Mouse (Mus musculus) layer of hippocampus, postnatal 25 days (tissue): ENCODE data around the gene Malrd1. TPM values are rescaled to one million over a fixed set of nuclear protein-coding genes. Genes with fewer than 3 reads are reported as not detected.
"Not testable (repeated sequence)": the region's sequence is repeated elsewhere in the genome, so short reads cannot be mapped to it uniquely, and the experiment has no call there.

Experiments used
- DNase-seq, 2 experiments: peaks; one replicate each; pipeline ENCODE4 v3.0.0; 2022; ENCODE audit warnings: mixed read lengths in 2 of 2, low spot score in 1 of 2; ENCODE audit errors: extremely low spot score in 1 of 2
- total RNA-seq, 2 experiments: library from RNA; stranded (reverse); gene quantifications; 2 replicates each; pipeline ENCODE4 v1.2.3; 2021

Malrd1 gene
- total RNA-seq, 2 experiments from 2014 or later, result not detected

DNA sequence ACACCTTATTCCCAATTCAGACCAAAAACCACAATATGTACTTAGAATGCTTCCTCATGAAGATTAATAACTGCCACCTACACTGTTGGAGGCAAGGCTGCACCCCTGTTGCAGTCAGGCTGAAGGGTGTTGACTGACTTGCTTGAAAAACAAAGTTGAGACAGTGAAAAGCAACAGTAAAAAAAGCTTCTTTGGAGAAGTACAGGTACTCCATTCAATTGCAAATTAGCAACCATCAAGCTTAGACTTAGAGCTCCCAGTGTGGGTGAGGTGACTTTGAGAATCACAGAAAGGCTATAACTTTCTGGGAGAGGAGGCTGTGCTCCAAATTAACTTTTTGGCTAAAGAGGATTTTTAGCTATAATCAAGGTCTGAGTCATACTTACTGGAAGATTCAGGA, 491.4 kb downstream of the Malrd1 start:
- not testable (repeated sequence) for DNase-seq

DNA sequence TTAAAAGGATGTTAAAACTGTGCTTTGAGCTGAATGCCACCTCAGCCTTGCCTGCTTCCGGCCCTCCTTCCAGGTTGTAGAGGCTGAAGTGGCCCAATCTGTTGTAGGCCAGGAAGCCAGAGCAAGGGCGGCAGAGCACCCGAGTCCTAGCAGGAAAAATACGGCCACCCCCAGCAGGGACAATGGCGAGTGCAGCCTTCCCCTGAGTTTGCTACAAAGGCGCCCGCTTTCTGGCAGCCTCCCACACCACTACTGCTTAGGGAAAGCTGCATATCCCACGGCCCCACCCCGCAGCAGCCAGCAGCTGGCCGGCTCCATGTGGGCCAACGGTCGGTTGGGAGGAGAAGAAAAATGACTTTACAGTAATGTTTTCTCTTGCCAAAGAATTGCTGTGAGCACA, 503.5 kb downstream of the Malrd1 start:
- DNase-seq, result no peak

DNA sequence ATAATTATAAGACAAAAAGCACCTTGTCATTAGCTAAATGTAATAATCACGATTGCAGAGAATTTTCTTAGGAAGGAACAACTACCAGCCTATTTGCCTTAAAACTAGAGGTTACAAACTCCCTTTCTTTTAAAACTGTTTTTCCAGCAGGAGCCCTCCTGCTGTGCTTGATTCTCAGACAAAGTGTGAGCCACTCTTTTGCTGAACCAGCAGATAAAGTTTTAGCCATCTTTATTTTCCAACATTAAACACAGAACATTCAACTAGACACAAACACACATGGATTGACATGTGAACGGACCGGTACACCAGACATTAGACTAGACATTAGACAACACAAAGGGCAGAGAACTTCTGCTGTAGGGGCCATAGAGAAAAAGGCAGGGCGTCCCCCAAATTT, 505.3 kb downstream of the Malrd1 start:
- no peak for DNase-seq

DNA sequence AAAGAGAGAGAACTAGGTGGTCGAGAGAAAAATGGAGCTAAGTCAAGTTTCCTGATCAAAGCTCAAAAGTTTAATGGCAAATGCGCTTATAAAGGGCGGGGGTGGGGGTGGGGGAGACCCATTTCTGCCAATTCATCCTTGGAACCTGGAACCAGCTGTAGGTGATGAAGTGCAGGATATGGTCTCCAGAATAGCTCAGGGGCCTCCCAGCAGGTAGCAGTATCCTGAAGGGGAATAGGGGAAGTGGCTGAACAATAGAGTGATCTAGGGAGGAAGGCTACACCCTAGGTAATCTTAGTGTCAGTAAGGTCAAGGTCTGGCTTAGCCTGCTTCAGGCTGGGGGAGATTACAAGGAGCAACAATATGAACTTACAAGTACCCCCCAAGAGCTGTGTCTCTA, 506.5 kb downstream of the Malrd1 start:
- no peak for DNase-seq

DNA sequence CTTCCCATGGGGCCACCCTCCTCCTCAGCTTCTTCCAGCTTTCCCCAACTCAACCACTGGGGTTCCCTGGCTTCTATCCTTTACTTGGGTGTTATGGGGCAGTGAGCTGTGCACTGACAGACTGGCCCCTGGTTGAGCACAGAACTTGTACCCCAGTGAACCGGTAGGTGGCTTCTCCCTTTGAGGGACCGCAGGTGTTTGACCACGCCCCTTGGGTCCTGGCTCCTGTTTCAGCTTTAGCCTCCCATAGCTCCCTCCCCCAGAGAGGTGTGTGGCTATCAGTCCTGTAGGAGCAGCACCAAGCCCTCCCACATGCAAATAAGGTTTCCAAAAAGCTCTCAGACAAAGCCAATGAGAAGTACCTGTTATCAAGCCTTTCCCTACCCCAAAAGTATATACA, 584.4 kb downstream of the Malrd1 start:
- DNase-seq, result no peak

DNA sequence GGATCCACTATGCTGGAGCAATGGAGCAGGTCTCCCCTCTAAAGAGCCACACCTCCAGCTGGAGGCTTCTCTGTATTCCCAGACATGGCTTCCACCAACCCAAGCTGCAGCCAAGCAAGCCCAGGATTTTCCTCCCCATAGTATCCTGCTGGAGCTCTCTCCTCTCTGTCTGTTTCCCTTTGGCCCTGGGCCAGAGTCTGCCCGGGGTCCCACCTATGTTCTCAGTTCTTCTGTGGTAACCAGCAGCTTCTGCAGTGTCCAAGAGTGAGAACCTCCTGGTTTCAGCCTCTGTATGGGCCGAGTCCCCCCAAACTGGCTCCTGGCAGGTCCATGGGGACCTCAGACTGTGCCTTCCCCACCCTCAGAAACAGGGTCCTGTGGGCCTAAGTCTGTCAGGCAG, 587.1 kb downstream of the Malrd1 start:
- DNase-seq, result no peak

DNA sequence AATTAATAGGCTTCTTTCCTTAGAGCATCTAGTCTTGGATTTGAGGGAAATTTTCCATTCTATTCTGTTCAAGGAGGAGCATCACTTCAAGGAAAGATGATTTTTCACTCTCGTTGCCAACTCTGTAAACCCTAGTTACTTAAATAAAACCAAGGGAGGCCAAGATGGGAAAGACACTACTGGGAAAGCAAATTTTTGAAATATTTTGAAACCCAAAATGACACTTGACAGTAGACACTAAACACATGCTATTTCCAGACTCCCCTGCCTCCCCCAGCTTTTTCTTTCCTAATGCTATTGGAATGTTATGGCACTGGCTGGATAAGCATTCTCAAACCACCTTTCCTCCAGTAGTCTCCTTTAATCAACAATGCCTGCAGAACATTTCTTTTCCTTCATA, 621.7 kb downstream of the Malrd1 start:
- no peak for DNase-seq

DNA sequence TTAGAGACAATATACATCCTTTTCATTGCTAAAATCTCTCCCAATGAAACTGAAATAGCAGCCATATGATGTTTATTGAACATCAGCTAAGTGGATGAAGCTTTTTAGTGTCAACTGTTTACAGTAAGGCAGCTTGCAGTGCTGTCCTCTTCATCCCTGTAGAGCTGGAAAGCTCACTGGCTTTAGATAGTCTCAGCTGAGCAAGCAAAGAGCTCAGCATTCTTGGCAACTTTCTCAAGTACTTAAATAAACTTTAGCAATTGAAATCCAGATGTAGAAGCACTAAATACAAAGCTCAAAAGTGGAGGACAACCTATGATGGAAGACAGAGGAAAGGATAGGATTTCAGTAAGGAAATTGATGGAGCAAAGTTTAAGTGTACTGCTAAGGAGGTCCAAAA, 626.3 kb downstream of the Malrd1 start:
- no peak for DNase-seq

DNA sequence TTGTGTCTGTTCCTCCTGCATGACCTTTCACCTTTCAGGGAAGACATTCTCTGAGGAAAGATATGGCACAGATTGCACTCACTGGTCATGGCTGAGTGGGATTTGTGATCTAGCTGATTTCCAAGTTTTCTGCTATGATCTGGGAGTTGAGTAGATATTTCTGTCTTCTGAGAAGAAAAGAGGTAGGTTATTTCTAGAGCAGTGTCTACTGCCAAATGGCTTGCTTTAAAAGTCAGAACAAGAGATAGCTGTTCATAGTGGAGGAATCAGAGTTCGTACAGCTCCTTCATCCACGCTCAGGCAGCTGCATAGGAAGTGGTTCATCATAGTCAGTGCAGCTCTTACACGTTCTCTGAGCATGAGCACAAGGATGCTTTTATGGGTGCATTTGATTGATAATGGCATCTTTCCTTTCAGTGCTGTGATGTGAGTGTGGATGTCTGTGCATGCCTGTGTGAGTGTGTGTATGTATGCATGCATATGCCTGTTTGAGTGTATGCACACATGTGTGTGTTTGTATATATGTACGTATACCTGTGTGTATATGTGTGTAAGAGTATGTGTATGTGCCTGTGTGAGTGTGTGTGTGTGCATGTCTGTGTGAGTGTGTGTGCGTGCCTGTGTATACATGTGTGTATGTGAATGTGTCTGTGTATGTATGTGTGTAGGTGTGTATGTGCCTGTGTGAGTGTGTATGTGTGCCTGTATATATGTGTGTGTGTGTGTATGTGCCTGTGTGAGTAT, 637.1 kb downstream of the Malrd1 start:
- DNase-seq, result no peak

DNA sequence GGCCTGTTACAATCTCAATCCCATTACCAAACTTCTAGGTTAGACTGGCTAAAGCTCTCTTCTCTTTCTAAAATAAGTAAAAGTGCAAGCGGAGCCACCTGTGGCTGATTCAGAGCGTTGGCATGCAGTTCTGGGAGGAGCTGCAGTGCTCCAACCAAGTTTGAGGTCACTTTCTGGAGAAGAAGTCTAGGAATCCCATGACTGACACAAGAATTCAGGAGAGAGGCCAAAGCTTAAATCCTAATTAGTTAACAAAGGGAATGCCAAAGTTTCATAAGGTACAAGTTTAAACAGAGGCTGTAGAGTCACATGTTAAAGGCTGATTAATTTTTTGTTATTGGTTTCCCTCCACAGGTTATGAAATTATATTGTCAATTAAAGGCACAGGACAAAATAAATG, 642.3 kb downstream of the Malrd1 start:
- DNase-seq, result no peak

DNA sequence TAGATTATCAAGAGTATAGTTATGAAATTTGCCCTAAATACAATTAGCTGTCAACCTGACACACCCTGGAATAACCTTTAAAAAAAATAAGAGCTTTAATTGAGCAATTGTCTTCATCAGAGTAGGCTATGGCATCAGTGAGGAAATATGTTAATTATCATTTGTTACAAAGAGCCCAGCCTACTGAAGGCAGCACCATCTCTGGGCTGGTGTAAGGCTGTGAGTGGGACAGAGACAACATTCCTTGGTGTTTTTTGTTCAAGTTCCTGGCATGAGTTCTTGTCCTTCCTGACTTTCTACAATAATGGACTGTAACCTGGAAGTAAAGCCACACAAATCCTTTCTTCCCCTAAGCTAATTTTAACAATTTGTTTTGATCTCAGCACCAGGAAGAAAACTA, 645.8 kb downstream of the Malrd1 start:
- DNase-seq, result no peak

DNA sequence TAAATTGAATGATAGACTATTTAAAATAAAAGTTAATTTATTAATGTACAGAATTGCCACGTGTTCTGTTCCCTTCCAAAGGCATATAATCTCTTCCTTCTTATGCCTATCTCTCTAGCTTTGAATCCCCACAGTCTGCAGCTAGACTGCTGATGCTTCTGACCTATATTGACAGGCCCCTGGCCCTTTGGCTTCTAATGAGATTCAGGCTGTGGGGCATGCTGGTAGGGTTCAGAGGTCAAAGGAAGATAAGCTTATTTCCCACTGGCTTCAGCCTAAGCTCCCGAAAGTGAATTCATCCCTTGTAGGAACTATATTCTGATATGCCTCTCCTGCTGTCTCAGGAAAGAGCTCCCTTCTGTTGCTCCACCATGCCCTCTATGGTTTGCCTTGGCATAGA, 647.1 kb downstream of the Malrd1 start:
- no peak for DNase-seq

DNA sequence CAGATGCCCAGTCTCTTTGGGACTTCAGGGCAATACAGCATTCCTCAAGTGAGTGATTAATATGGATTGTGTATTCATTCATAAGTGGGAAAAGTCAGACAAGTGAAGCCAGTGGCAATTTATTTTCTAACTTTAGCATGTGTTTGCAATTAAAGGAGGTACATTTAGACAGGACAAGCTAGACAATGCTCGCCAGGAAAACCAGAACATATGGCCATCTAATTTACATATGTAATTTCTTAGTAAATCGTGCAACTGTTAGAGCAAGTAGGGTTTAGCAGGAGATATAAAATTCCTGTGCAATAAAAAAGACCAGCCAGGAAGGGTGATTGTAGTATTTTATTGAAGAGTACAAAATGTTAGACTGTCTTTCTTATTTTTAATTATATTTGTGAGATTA, 655.9 kb downstream of the Malrd1 start:
- DNase-seq, result no peak

DNA sequence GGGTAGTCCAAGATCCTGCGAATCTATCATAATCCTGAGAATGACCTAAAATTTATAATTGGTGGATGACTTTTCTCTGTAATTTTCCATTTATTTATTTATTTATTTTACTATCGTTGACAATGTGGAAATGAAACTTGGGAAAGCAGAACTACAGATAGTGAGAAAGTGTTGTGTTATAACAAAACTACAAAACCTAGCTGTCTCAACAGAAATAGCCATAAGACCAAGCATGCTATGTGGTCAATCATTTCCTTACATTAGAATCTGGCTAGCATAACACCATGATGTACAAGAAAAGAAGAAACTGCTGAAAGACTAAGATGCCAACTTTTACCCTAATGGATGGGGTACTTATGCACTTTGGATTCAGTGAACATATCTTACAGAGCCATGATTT, 656.9 kb downstream of the Malrd1 start:
- no peak for DNase-seq

DNA sequence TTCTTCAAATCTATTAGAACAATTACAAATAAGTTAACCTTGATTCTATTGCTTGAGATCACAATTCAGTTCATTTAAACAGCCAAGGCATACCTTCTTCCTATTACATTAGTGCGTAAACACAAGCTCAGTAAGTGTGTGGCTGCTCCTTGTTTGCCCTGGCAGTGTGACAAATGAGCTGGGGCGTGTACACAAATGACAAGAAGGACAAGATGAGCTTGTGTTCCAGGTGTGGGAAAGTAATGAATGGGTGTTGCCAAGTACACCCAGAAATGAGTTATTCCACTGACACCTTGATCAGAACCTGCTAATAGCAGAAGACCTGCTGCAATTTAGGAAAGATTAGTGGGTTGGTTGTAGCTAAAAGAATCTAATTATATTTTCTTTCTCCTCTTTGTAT, 683.7 kb downstream of the Malrd1 start:
- DNase-seq, result no peak

DNA sequence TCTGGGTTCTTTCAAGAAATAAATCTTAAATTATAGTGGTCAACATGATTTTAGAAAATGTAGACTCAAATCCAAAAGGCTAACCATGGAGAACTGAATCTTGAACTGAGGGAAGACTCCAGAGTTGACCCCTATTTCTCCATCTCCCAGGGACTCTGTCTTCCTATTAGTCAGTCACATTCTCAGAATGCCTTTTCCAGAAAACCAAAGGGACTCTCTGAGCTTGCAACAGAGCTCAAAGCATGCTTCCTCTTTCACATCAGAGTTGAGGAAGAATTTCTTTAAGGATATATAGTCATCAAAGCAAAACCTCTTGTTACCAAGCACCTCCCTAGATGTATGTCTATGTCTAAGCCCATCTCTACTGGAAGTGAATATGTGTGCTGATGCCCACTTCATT, 686.5 kb downstream of the Malrd1 start:
- no peak for DNase-seq

DNA sequence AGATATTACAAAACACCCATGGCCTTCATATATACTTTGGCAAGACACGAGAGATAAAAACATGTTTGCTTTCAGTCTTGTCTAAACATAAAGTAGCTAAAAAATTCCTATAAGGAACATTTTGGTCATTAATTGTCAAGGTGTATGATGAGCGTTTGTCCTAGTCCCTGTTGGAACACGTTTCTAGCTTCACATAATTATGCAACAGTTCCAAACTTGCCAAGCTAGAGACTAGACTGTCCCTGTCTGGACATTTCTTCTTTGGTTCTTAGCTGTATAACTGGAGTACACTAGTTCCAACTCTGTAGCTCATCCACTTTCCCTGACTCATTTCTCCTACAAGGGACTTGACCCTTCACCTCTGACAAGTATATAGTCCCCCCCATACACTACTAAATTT, 687.8 kb downstream of the Malrd1 start:
- no peak for DNase-seq

DNA sequence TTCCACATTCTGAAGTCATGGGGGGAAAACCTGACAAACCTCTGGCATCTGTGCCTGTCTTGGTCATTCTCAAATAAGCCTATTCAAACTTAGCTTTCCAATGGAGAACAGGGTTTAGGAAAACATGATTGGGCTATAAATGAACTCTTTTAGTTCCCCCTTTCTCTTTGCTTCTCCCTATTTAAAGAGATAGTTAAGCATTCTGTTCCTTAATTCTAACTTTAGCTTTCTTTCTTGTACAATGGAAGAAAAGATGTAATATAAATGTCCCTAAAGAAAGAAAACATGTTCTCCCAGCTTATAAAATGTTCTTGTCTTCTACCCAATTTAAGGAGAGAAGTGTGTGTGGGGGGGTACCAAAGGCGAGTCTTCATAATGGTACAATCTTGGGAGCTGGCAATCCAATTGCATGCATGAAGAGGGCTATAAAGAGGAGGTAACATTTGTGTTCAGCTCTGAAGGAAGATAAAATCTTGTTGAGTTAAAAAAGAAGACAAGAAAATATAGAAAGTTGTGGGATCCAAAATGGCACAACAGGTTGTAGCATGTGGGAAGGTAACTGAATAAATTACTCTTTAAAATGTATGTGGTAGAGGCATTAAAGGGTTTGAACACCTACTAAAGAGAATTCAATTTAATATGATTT, 702.0 kb downstream of the Malrd1 start:
- DNase-seq, result no peak

DNA sequence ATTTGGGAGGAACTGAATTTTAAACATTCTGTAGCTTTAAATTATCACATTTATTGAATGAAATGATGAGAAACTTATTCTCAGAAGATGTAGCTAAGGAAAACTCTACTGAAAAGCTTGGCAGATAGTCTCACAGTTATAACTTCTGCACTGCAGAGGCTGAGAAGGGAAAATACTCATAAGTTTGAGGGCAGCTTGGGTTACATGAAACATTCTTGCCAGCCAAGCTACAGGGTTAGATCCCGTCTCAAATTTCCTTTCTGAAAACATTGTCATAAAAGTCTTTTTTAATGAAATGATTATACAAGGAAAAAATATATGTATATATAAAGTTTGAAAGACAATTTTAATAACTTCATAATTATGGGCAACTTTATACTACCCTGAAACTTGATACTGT, 714.6 kb downstream of the Malrd1 start:
- DNase-seq, result no peak

DNA sequence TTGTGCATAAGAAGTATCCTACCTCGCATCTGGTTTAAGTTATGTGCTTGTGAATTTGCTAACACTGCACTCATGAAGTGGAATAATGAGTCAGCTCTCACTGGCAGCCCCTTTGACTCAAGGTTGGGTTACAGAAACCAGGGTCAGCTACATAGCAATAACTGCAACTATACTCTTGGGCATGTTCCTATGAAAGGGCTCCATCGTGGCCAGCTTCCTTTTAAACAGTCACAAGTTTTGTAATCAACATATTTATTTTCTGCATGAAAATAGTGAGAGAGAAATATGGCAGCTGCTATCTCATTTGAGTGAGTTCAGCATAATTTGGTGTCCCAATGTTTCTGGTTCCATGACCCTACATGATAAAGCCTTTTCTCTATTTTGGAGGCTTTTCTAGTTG, 716.8 kb downstream of the Malrd1 start:
- DNase-seq, result no peak

DNA sequence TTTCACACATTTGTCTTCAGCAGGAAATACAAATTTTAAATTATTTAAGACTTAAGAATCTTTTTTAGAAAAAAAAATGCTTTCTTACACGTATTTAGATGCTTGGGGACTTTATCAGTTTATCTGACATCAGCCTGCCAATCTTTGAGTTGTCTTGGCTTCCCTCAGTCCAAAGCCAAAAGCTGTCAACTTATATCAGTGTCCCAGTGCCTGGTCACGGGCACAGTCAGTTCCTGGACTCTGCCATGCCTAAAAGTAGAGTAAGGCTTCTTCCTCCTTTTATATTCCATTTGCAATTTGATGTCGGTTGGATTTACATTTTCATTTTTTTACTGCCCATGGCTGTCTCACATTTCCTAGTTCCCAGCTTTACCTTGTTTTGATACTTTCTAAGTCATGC, 722.6 kb downstream of the Malrd1 start:
- DNase-seq, result no peak

DNA sequence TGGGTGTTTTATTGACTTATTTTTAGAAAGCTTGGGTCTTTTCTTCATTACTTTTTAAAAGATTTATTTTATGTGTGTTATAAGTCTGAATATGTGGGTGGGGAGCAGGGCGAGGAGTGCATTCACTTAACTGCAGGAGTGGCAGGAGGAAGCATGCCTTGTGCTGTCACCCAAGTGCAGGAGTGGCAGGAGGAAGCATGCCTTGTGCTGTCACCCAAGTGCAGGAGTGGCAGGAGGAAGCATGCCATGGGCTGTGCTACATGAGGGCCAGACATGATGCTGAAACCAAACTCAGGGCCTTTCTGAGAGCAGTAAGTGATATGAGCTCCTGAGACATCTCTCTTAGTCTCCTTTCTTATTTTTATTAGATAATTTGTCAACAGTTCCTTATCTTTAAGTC, 726.0 kb downstream of the Malrd1 start:
- no peak for DNase-seq
